Mouse (Mus musculus): Measurements from ENCODE around the gene Surf4. TPM values are rescaled to one million over a fixed set of nuclear protein-coding genes. Genes with fewer than 3 reads are reported as not detected.

Gene Surf4
- total RNA-seq, 2 experiments from 2014 or later = 103 TPM

DNA sequence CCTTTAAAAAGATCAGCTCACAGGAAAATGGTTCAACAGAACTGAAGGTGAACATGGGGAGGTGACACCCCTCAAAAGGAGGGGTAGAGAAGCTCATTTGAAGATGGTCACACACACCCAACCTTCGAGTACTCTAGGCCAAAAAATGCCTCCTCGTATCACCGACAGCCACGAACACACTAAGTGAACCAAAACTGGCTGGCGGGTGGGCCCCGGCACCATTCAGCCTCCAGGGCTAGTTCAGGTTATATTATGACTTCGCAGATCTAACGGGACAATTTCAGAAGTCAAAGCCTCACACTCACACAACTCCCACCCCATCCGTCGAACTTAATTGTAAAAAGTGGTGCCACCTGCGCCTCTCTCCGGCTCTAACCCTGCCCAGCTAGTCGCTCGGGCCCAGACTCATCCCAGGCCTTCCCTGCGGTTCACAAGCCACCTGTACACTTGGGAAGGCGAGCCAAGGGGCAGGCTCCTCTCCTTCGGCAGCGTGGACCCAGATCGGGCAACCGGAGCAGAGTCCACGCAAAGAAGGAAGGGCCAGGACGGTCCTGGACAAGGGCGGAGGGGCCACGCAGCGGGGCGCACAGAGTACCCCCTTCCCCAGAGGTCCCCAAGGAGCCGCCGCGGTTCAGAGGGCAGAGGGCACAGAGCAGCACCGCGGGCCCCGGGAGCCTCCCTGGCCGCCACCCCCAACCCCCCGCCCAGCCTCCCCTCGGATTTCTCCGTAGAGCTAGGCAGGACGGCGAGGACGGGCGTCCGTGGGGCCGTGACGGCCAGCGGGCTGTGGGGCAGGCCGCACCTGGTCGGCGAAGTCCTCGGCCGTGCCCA lies 1.0 kb downstream of the Surf4 start:
- DNase-seq = peak; percentile 54 to 58

DNA sequence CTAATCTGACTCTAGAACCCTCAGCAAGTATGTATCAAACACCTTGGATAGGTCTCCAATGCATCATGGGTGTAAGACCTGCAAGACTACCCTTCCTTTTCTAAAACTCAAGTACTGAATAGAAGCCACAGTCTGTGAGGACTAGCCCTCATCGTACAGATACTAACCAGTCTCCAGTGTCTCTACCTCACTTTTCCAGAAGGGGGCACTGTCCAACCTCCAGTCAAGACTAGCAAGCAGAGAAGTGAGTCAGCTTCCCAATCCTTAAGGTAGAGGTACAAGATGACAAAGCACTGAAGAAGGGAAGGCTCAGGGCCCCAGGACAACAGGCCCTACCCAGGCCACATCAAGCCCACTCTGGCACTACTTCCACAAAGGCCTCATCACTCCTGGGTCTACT lies 3.3 kb downstream of the Surf4 start:
- intact Hi-C loops (cut with DNase I) = loop anchor here (2.0 to 5.0 kb wide), 2 partner anchors 77 to 108 kb away; partner anchors contain the start of gene Cacfd1
- peak; percentile 70 to 76 for DNase-seq

More for the DNA sequence above, 1.0 kb downstream of the Surf4 start:
- intact Hi-C loops (cut with DNase I) = loop anchor here (2.0 to 5.0 kb wide), 3 partner anchors 22 to 75 kb away; partner anchors contain the start of genes Cacfd1, Med22 and Rpl7a

DNA sequence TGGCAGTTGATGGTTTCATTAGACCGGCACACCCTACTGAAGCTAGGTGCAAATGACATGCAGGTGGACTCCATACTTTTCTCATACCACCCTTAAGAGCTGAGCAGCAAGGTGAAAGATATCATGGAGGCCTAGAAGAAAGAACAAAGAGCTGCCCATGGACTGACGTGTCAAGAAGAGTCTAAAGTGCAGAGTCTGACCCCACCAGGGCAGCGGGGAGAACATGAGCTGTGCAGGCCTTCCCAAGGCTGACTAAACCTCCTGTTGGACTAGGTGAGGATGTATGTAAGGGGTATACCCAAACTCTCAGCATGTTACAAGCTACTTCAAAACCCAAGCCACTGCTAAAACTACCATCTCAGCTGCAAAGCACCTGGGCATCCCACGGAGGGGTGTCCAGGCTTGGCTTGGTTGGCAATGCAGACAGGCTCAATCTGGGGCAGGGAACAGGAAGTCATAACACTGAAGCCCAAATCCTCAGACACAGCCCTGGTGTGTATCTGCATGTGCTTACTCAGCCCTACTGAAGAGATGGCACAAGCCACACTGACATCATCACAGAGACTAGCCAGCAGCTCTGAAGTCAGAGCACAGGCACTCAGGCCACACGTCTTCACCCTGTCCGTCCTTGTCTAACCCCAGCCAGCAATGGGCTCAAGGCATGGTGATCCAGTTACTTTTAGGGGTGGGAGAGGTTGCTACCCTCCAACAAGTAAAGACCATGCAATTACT lies 5.8 kb downstream of the Surf4 start:
- DNase-seq = no peak
- intact Hi-C loops (cut with DNase I) = no loop called here

DNA sequence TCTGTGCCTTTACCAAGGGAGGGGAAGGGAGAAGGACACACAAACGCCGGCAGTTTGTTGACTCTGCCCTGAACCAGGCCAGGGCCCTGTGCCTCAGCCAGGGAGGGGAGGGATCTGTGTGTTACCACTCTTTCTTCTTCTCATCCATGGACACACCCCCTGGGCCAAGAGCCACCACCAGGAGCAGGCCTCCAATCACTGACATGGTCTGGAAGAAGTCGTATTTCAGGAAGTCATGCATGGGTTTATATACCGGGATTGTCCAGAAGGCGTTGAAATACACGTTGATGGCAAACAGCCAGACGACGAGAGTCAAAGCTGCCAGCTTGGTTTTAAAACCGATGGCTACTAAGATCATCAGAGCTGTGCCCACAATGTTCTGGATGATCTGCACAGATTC lies 11.9 kb downstream of the Surf4 start:
- intact Hi-C loops (cut with DNase I) = no loop called here
- DNase-seq = peak; percentile 54 to 60

DNA sequence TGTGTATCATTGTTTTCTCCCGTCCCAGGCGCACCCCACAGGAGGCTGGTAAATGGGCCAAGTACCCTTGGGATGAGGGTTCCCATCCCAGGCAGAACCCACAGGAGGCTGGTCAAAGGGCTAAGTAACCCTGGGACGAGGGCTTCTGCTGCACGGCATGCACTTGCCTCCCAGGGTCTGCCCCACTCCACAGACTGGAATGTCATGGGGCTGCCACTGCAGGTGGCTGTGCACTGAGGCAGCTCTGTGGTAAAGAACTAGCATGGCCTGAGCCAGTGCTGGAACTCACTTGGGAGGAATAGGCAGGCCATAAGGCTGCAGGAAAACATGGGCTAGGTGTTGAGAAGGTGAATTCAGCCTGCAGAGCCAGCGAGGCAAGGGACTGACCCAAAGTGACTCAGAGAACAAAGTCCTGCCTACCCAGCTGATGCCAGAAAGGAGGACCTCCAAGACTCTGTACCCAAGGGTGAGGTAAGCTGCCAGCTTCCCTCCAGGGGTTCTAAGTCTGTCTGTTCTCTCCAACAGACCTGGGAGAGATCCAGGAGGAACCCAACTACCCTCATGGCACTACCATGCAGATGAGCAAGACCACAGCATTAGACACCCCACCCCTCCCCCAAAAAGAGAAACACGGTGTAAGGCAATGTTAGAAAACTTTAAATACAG lies 13.4 kb downstream of the Surf4 start:
- no peak for DNase-seq
- intact Hi-C loops (cut with DNase I) = no loop called here

DNA sequence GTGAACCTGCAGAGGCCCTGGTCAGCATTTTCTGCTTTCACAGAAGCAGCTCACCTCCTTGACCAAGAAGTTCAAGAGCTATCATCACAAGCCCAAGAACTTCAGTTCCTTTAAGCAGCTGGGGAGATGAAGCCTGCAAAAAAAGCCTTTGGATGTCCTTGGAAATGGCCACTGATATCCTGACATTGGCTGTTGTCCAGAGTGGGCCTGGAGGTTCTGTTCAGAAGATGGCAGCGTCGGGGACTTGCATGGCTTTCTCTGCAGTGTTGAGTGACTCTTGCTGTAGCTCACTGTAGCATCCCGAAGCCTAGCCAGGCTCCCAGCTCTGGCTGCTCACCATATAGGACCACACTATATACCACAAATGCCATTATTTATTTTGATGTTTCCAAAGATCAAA lies 14.0 kb downstream of the Surf4 start:
- intact Hi-C loops (cut with DNase I) = no loop called here
- DNase-seq = no peak

DNA sequence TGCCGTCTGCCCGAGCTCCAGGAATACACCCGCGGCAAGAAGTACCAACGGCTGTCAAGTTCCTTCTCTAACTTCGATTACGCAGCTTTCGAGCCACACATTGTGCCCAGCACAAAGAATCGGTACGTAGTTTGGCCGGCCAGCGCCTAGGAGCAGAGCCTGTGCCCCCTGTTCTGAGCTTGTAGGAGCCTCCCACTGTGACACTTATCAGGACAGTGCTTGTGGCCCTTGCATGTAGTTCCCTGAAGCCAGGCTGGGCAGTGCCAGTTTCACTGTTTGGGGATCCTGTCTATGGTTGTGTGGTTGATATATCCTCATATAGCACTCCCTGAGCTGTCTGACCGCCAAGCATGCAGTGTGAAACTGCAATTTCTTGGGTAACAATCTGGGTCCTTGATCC lies 17.0 kb downstream of the Surf4 start:
- no peak for DNase-seq
- intact Hi-C loops (cut with DNase I) = no loop called here

DNA sequence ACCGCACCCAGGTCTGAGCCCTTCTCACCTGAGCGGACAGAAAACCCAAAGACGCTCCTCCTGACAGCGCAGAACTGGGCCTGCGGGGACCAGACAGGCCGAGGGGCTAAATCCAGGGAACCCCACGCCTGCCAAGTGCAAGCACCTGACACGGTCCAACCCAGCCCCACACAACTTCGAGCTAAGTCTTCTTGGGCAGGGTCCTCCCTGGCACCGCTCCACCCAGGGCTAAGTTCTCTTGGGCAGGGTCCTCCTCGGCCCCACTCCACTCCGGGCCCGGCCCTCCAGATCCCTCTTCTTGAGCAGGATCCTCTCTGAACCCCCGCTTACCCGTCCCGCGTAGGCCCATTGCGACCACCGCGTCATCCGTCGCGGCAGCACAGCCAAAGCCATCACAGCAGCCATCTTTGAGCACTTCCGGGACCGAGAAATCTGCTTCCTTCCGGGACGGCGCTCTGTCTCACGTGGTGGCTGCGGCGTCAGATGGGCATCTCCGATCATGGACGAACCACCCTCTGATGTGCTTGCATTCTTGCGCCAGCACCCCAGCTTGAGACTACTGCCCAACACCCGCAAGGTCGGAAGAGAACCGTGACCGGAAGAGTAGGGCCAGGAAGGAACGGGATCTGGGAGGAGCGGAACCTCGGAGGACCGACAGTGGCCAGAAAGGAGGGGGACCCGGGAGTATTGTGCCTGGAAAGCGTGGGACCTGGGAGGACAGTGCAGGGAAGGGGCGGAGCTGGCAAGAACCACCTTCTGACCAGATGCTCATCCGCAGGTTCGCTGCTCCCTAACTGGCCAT lies 17.6 kb downstream of the Surf4 start, which contains the start of the genes Surf2 and Surf1:
TSS of gene Surf2 (plus strand) at position 441 of the 802 bp plus-strand sequence.
TSS of gene Surf1 (minus strand) at position 604 of the 802 bp plus-strand sequence.
- peak; percentile 84 to 89 for DNase-seq
- intact Hi-C loops (cut with DNase I) = no loop called here

DNA sequence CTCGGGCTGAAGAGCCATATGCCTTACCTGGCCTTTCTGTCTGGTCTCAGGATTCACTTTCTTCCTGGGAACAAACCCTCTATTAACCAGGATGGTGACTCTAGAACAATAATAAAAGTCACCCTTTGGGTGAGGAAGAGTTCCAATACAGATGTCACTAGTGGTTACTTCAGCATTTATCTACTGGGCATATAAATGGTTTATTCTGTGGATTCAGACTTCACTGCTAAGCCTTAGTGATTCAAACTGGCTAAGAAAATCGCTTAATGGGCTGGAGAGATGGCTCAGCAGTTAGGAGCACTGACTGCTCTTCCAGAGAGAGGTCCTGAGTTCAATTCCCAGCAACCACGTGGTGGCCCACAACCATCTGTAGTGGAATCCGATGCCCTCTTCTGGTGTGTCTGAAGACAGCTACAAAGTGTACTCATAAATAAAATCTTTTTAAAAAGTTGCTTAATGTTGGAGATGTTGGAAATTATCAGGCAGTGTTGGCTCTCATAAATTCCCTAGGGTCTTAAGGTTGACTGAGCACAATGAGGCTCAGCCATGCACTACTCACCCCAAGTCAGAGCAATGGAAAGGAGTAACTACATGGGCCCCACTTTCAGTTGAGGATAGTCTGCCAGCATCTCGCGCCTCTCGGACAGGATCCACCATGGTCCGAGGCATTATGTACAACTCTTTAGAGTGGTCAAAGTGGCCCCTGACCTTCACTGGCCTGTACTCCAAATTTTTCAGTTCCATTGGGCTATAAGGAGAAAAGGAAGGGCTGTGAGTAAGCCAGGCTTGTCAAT lies 19.4 kb downstream of the Surf4 start:
- no peak for DNase-seq
- intact Hi-C loops (cut with DNase I) = no loop called here

DNA sequence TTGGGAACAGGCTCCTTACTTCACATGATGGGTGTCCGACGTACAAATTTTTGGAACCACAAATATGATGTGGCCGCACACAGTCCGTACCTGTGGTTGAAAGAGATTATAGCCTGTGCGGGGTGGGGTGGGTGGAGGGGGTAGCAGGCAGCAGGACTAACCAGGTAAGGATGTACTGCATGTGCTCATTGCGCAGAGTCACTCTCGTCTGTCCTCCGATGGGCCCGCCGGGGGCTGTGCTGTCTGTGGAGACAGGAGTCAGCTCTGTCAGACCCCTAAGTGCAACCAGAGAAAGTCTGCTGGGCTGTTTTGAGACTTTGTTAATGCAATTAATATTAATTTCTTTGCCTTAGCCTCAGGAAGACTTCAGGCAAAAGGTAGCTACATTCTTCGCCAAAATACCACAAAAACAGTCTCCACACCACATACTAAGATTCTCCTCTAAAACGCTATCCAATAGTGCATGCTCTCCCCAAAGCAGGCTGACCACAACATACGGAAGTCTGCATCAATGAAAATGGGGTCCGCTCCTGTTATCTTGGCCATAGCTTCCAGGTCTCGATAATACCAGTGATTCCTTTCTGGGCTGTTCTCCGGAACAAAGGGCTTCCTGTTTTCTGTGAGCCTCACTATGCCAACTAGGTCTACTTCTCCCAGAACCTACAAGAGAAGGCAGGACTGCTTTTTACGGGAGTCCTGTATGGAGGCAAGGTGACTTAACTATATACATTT lies 20.1 kb downstream of the Surf4 start:
- intact Hi-C loops (cut with DNase I) = no loop called here
- DNase-seq = no peak

DNA sequence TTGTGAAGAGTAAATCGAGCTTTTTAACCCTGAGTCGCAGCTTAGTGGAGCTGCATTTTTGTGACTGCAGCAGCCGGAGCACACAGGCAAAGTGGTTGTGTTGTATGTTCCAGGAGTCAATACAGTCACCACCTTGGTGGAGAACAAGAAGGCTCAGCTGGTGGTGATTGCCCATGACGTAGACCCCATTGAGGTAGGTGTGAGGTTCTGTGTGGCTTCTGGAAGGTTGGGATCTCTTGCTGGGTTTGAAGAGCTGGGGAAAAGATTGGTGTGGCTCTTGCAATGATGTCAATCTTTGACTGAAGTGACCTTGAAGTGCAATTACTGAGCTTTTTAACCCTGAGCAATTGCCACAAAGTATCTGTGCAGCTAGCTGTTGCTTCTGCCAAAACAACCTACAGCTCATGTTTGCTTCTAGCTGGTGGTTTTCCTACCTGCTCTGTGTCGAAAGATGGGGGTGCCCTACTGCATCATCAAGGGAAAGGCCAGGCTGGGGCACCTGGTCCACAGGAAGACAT lies 21.4 kb downstream of the Surf4 start:
- intact Hi-C loops (cut with DNase I) = no loop called here
- no peak for DNase-seq

DNA sequence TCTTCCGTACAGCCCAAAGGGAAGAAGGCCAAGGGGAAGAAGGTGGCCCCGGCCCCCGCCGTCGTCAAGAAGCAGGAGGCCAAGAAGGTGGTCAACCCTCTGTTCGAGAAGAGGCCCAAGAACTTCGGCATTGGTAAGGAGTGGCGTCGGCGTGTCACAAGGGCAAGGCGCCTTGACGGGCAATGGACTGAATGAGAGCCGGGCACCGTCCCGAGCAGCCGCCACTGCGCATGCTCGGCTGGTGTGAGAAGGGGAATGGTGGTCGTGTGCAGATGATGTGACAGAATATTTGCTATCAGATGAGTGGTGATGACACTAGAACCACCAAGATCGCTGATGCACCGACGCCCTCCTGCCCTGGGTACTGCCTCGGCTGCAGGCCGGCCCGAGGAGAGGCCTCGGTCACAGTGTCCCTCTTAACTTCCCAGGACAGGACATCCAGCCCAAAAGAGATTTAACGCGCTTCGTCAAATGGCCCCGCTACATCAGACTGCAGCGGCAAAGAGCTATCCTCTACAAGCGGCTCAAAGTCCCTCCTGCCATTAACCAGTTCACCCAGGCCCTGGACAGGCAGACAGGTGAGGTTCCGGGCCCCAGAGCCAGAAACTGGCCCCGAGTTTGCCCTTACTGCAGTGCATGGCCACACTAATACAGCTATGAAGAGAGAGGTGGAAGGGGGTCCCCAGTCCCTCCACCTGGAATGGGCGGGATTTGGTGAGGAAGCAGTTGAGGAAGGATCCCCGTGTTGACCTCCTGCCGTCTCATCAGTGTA lies 22.5 kb downstream of the Surf4 start:
- intact Hi-C loops (cut with DNase I) = loop anchor here (2.0 kb wide), 1 partner anchor 22 kb away; the partner anchor contains the start of gene Surf4

DNA sequence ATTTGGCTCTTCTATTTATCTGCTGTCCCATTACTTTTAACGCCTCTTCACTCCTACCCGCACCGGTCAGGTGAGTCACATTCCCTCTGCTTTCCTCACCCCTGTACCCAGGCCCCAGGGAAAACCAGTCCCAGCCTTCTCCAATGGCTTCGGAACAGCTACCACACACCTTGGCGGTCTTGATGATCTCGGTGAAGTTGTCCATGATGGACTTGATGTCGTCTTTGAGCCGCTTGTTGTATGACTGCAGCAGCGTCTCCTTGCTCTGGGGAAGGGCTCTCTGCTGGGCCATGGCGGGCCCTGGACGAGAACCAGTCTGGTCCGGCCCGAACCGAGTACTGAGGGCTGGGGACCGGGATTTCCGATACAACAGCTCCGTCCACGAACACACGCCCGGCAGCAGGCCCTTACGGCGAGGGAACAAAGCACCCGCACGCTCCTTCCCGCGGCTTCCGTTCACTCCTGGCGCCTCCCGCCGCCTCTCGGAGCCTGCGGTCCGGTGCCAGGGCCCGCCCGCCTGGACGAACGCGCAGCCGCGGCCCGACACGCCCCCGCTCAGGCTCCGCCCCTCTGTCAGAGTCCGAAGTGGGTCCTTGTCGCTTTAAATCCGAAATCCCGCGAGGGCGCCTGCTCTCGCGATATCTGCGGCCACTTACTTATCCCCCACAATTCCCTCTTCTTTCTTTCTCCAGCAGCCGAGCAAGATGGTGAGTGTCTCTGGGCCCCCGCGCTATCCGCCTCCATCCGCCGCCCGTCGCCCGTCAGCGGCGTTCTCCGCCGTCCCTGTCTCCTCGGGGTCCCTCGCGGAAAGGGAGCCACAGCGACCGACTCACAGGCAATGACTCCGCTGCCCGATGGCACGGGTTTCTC lies 23.4 kb downstream of the Surf4 start, which contains the start of the genes Med22 and Rpl7a:
TSS of gene Med22 (minus strand) at position 554 of the 870 bp plus-strand sequence.
TSS of gene Rpl7a (plus strand) at position 641 of the 870 bp plus-strand sequence.
- DNase-seq = peak; percentile 100
- intact Hi-C loops (cut with DNase I) = loop anchor here (2.0 kb wide), 1 partner anchor 22 kb away; the partner anchor contains the start of gene Surf4

More for the DNA sequence above, 22.5 kb downstream of the Surf4 start:
- DNase-seq = peak in 1 of 2 experiments; percentile 83

DNA sequence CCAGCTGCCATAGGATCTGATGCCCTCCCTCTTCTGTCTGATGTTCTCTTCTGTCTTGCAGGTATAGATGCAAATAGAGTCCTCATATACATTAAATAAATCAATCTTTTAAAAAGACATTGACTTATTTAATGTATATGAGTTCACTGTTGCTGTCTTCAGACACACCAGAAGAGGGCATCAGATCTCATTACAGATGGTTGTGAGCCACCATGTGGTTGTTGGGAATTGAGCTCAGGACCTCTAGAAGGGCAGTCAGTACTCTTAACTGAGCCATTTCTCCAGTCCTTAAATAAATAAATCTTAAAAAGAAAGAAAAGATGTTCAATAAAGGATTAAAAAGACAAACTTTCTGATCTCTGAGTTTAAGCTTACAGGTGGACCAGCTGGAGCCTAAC lies 24.3 kb downstream of the Surf4 start:
- intact Hi-C loops (cut with DNase I) = loop anchor here (5.0 to 10.0 kb wide), 2 partner anchors 265 to 328 kb away; no protein-coding TSS in a partner anchor
- no peak for DNase-seq

DNA sequence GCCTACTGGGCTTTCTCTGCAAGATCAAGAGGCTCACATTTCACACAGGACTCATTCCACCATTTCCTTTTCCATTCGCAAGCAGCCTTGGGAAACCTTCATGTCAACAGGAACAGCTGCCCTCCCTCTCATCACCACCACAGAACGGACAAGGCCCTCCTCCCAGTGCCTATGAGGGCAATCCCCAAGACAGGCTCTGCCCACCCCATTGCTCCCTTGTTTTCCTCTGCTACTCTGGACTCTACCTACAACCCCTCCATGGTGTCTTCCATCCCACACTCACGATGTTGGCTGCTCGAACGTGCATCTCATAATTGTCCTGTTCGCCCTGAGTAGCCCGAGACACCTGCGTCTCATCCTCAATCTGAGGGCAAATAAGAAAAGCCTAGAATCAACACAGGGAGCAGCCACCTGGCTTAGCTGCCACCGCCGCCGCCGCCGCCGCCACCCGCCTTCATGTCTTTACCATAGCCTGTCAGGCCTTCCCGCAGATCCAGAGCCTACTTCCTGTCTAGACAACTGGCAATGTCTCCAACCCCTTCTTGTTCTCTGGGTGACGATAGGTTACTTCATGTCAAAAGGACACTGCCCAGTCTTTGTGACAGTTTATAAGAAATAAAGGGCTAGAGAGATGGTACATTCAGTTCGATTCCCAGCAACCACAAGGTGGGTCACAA lies 24.9 kb downstream of the Surf4 start:
- DNase-seq = no peak
- intact Hi-C loops (cut with DNase I) = loop anchor here (5.0 to 10.0 kb wide), 2 partner anchors 264 to 328 kb away; no protein-coding TSS in a partner anchor

DNA sequence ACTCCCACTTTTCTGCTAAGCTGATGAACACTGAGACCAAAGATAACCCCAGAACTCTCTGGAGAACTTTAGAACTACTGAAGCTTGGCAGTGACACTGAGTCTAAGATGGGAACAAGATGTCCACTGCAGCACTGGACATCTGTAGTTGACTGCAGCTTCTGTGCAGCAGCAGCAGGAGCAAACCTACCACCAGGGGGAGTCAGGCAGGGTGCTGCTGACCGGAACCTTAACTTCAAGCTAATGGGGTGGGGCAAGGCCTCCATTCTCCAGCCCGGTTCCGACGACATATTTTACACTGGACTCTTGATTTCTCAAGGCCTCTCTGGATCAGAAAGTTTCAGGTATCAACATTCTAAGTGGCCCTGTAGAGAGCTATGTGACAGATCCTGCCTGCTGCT lies 26.6 kb downstream of the Surf4 start:
- peak; percentile 48 to 72 for DNase-seq
- intact Hi-C loops (cut with DNase I) = loop anchor here (5.0 to 10.0 kb wide), 2 partner anchors 262 to 330 kb away; no protein-coding TSS in a partner anchor
